Mouse (Mus musculus) lung, embryonic 16.5 days (tissue): Measurements from ENCODE around the gene Sfxn3. TPM values are rescaled to one million over a fixed set of nuclear protein-coding genes. Genes with fewer than 3 reads are reported as not detected.
"Not testable (repeated sequence)": the region's sequence is repeated elsewhere in the genome, so short reads cannot be mapped to it uniquely, and the experiment has no call there.

Experiments
- ATAC-seq: fragments of 200-750 bp; cut with Nextera tagmentation; 2 replicates; pipeline ENCODE4 v1.8.0; 2017; ENCODE audit warnings: low read depth, mild to moderate bottlenecking, moderate library complexity
- H3K27ac ChIP-seq: fragments of 300-500 bp; sonication (generic); 2 replicates; pipeline ENCODE4 v1.5.1; 2014; ENCODE audit warnings: mild to moderate bottlenecking, control low read depth, low read length
- H3K27me3 ChIP-seq: fragments of 300-500 bp; sonication (generic); 2 replicates; pipeline ENCODE4 v1.6.1; 2014; ENCODE audit warnings: low read depth, low read length, mixed read lengths; ENCODE audit not compliant: control insufficient read depth, insufficient read depth
- H3K36me3 ChIP-seq: fragments of 300-500 bp; sonication (generic); 2 replicates; pipeline ENCODE4 v1.6.1; 2014; ENCODE audit warnings: low read length; ENCODE audit not compliant: control insufficient read depth, insufficient read depth
- H3K4me1 ChIP-seq: fragments of 300-500 bp; sonication (generic); replicated peaks from 2 replicates; pipeline ENCODE4 v1.6.1; 2014; ENCODE audit warnings: low read length, mixed read lengths; ENCODE audit not compliant: control insufficient read depth, insufficient read depth
- H3K4me2 ChIP-seq: fragments of 300-500 bp; sonication (generic); 2 replicates; pipeline ENCODE4 v1.6.1; 2014; ENCODE audit warnings: low read depth, low read length, control low read depth
- H3K4me3 ChIP-seq: fragments of 300-500 bp; sonication (generic); 2 replicates; pipeline ENCODE4 v1.5.1; 2014; ENCODE audit warnings: mild to moderate bottlenecking, low read length, control low read depth
- H3K9ac ChIP-seq: fragments of 300-500 bp; sonication (generic); 2 replicates; pipeline ENCODE4 v1.6.1; 2014; ENCODE audit warnings: low read length, control low read depth
- H3K9me3 ChIP-seq: fragments of 300-500 bp; sonication (generic); 2 replicates; pipeline ENCODE4 v1.6.1; 2016; ENCODE audit warnings: low read length; ENCODE audit not compliant: control insufficient read depth
- WGBS: fragments of 180-500 bp; shearing (Covaris S2); extraction: QIAGEN DNeasy Blood & Tissue Kit; methylation state at CpG from one replicate; pipeline ENCODE4 v1.1.7; 2014; 5-methylcytosine and 5-hydroxymethylcytosine counted together
- polyA plus RNA-seq: library from polyadenylated mRNA; unstranded; fragments of >200 nt; fragmentation: Nextera tagmentation; extraction: Ambion mirVana; gene quantifications from 2 replicates; pipeline ENCODE4 v1.2.1, GENCODE M21; 2015

Sfxn3 gene
- polyA plus RNA-seq, 1 experiment from 2014 or later: 26.0 TPM

- Histone ChIP-seq H3K27ac (no peak overlapping the region), H3K4me2 (no peak overlapping the region), H3K36me3 (no peaks in the 10 kb centered on the region), H3K9me3 (no peaks in the 10 kb centered on the region), H3K4me3 (no peak overlapping the region), H3K27me3 (peaks cover 17% of the 10 kb centered on the region), H3K4me1 (peaks cover 8% of the 10 kb centered on the region), H3K9ac (no peak overlapping the region)
- WGBS: 35% methylated on average over 15 of the region's 16 CpGs
- ATAC-seq: peak; percentile 9; the same call in 1 of the 2 replicates
These were observed 10.4 kb upstream of the Sfxn3 start for GRCm38 (mm10) chr19:45036867-45037266.

GRCm38 (mm10) chr19:45038198-45038597 lies 9.1 kb upstream of the Sfxn3 start:
- not testable (repeated sequence) for H3K4me3 ChIP-seq, ATAC-seq, H3K36me3 ChIP-seq, H3K27ac ChIP-seq, H3K4me1 ChIP-seq, H3K9ac ChIP-seq, H3K4me2 ChIP-seq, H3K9me3 ChIP-seq
- 81% methylated on average over 7 of the region's 7 CpGs for WGBS
- peaks cover 17% of the 10 kb centered on the region for H3K27me3 ChIP-seq

- no peak for ATAC-seq
- WGBS: 31% methylated on average over 13 of the region's 13 CpGs
- Histone ChIP-seq H3K9ac (no peak overlapping the region), H3K36me3 (no peaks in the 10 kb centered on the region), H3K27me3 (peaks cover 23% of the 10 kb centered on the region), H3K4me2 (no peak overlapping the region), H3K9me3 (no peaks in the 10 kb centered on the region), H3K4me3 (no peak overlapping the region), H3K4me1 (no peaks in the 10 kb centered on the region), H3K27ac (no peak overlapping the region)
These were observed 7.1 kb upstream of the Sfxn3 start for GRCm38 (mm10) chr19:45040214-45040613.

GRCm38 (mm10) chr19:45044389-45044927 lies 2.8 kb upstream of the Sfxn3 start:
- H3K27ac ChIP-seq: no peak overlapping the region
- peaks cover 29% of the 10 kb centered on the region for H3K27me3 ChIP-seq
- H3K4me3 ChIP-seq: no peak overlapping the region
- H3K4me2 ChIP-seq: no peak overlapping the region
- ATAC-seq: no peak
- H3K9me3 ChIP-seq: no peaks in the 10 kb centered on the region
- WGBS: 58% methylated on average over 11 of the region's 11 CpGs
- H3K4me1 ChIP-seq: peaks cover 20% of the 10 kb centered on the region
- no peak overlapping the region for H3K9ac ChIP-seq
- no peaks in the 10 kb centered on the region for H3K36me3 ChIP-seq

- no peak overlapping the region for H3K4me3 ChIP-seq
- peaks cover 20% of the 10 kb centered on the region for H3K4me1 ChIP-seq
- no peak overlapping the region for H3K9ac ChIP-seq
- no peaks in the 10 kb centered on the region for H3K9me3 ChIP-seq
- peaks cover 22% of the 10 kb centered on the region for H3K27me3 ChIP-seq
- no peaks in the 10 kb centered on the region for H3K36me3 ChIP-seq
- H3K27ac ChIP-seq: no peak overlapping the region
- WGBS: 34% methylated on average over 15 of the region's 15 CpGs
- no peak for ATAC-seq
- no peak overlapping the region for H3K4me2 ChIP-seq
These were observed 2.1 kb upstream of the Sfxn3 start for GRCm38 (mm10) chr19:45045236-45045635.

- no peak for ATAC-seq
- H3K4me3 ChIP-seq: peak within 1 kb of the TSS; percentile 58
- no peaks in the 10 kb centered on the region for H3K36me3 ChIP-seq
- no peaks in the 10 kb centered on the region for H3K9me3 ChIP-seq
- no peak within 1 kb of the TSS for H3K27ac ChIP-seq
- H3K4me1 ChIP-seq: peaks cover 20% of the 10 kb centered on the region
- H3K9ac ChIP-seq: peak within 1 kb of the TSS; percentile 69
- peaks cover 17% of the 10 kb centered on the region for H3K27me3 ChIP-seq
- 76% methylated on average over 5 of the region's 5 CpGs for whole genome bisulfite sequencing
- peak within 1 kb of the TSS; percentile 79 for H3K4me2 ChIP-seq
These were observed 1.7 kb upstream of the Sfxn3 start, which contains the start of gene Pdzd7 for GRCm38 (mm10) chr19:45045651-45046050. Pdzd7 (minus strand) TSS chr19:45045717.

- whole genome bisulfite sequencing: under 1% methylated on average over 34 of the region's 34 CpGs
- Histone ChIP-seq H3K4me2 (peak overlapping the region; percentile 79), H3K27me3 (peaks cover 17% of the 10 kb centered on the region), H3K4me1 (peaks cover 20% of the 10 kb centered on the region), H3K4me3 (peak overlapping the region; percentile 58), H3K27ac (peak overlapping the region; percentile 94), H3K36me3 (no peaks in the 10 kb centered on the region), H3K9me3 (no peaks in the 10 kb centered on the region), H3K9ac (peak overlapping the region; percentile 69)
- peak; percentile 52 for ATAC-seq
These were observed 581 bp upstream of the Sfxn3 start for GRCm38 (mm10) chr19:45046523-45047321.

- Histone ChIP-seq H3K4me1 (peaks cover 20% of the 10 kb centered on the region), H3K4me2 (peak overlapping the region; percentile 79), H3K9me3 (no peaks in the 10 kb centered on the region), H3K27me3 (peaks cover 17% of the 10 kb centered on the region), H3K36me3 (peaks cover 6% of the 10 kb centered on the region; the same call in 1 of the 2 replicates), H3K4me3 (peak overlapping the region; percentile 58), H3K9ac (peak overlapping the region; percentile 69), H3K27ac (peak overlapping the region; percentile 94)
- peak; percentile 71 for ATAC-seq
- 11% methylated on average over 11 of the region's 11 CpGs for WGBS
These were observed 786 bp downstream of the Sfxn3 start for GRCm38 (mm10) chr19:45047935-45048643.
